9 mouse cellular contexts compared by ENCODE assay signal in the genomic region with DNA sequence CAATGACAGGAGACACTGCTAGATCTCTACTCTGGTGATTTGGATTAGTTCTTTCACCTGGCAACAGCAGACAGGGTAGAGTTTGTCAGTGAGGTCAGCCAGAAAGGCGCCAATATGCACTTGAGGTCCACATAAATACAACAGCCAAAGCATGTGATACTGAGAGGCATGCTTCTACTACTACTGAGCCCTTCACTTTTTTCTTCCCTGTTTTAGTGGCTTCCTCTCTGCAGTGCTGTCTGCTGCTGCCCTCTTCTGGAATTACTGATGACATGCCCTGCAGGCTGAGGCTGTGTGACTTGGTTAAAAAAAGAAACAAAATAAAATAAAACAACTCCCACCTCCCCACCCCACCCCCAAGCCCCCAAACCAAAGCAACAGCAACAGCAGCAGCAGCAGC.
DNase-seq lines count a peak whose midpoint lies in the region; ATAC-seq lines count a peak whose summit lies in the region.
"Had no signal": no experiment of that assay in that cellular context is flagged by ENCODE, and none has a peak within 500 bp of the region (broad histone marks: within the 10 kb centered on the region; RNA-seq: fewer than 3 reads in every experiment).

No protein-coding gene starts in this region.

- H3K4me2 ChIP-seq in heart, embryonic 16.5 days (ENCODE audit: low read depth, low read length), result no peak overlapping the region
- no peak overlapping the region for H3K4me2 ChIP-seq in embryonic facial prominence, embryonic 15.5 days (replicated peaks)
- H3K4me2 ChIP-seq in midbrain, embryonic 14.5 days (ENCODE audit: low read length), result no peak overlapping the region

- ATAC-seq in heart, embryonic 16.5 days (replicated peaks; ENCODE audit: extremely low read depth, insufficient read depth, low FRiP score), result 0 out of 2 replicates have a peak, but pooled peaks have one; percentile 32
- peak; percentile 39; the same call in 1 of the 2 replicates for ATAC-seq in embryonic facial prominence, embryonic 15.5 days (ENCODE audit: insufficient number of reproducible peaks, low FRiP score, low TSS enrichment, low read depth)
- ATAC-seq in midbrain, embryonic 14.5 days (ENCODE audit: low FRiP score, low TSS enrichment), result no peak; the same call in 1 of the 2 replicates
- no peak for ATAC-seq in erythroblast, adult 5-6 weeks (replicated peaks; ENCODE audit: low FRiP score, poor library complexity, severe bottlenecking)

- intact Hi-C loops in heart, postnatal 36 days (cut with DNase I), result loop anchor here (2.0 to 10.0 kb wide), 4 partner anchors 136 to 378 kb away; no protein-coding TSS in a partner anchor

- H3K36me3 ChIP-seq in heart, embryonic 16.5 days (ENCODE audit: control insufficient read depth, insufficient read depth), result no peaks in the 10 kb centered on the region
- no peaks in the 10 kb centered on the region for H3K36me3 ChIP-seq in embryonic facial prominence, embryonic 15.5 days
- peaks cover 19% of the 10 kb centered on the region for H3K36me3 ChIP-seq in midbrain, embryonic 14.5 days (ENCODE audit: control insufficient read depth, insufficient read depth, low read length)

- no peak for DNase-seq in heart, postnatal 36 days
- peak; percentile 24 for DNase-seq in MN1 (ENCODE audit: low spot score)
- DNase-seq in kidney, postnatal 10 days, result peak; percentile 43
- DNase-seq in midbrain, embryonic 14.5 days, result peak; percentile 80
- no peak for DNase-seq in spleen, postnatal 4 days (ENCODE audit: low spot score in 2 of 2)

- H3K27ac ChIP-seq in heart, embryonic 16.5 days (ENCODE audit: low read length), result no peak overlapping the region
- H3K27ac ChIP-seq in embryonic facial prominence, embryonic 15.5 days (replicated peaks), result no peak overlapping the region
- H3K27ac ChIP-seq in midbrain, embryonic 14.5 days (replicated peaks; ENCODE audit: low read depth, low read length), result no peak overlapping the region

- H3K9me3 ChIP-seq in heart, embryonic 16.5 days (replicated peaks; ENCODE audit: control insufficient read depth, low read length), result no peaks in the 10 kb centered on the region
- no peaks in the 10 kb centered on the region for H3K9me3 ChIP-seq in embryonic facial prominence, embryonic 15.5 days (replicated peaks)
- H3K9me3 ChIP-seq in midbrain, embryonic 14.5 days (ENCODE audit: control insufficient read depth, low read length), result no peaks in the 10 kb centered on the region

- H3K27me3 ChIP-seq in heart, embryonic 16.5 days (ENCODE audit: control insufficient read depth, insufficient read depth, low read length), result no peaks in the 10 kb centered on the region
- H3K27me3 ChIP-seq in embryonic facial prominence, embryonic 15.5 days, result no peaks in the 10 kb centered on the region
- 0 out of 2 replicates have a peak, but pooled peaks cover 9% of the 10 kb centered on the region for H3K27me3 ChIP-seq in midbrain, embryonic 14.5 days (ENCODE audit: control insufficient read depth, insufficient read depth, low read length)

- WGBS in heart, embryonic 16.5 days, result 18% methylated on average over 1 of the region's 1 CpGs
- 31% methylated on average over 1 of the region's 1 CpGs for WGBS in embryonic facial prominence, embryonic 15.5 days
- WGBS in midbrain, embryonic 14.5 days, result 30% methylated on average over 1 of the region's 1 CpGs

- no peaks in the 10 kb centered on the region for H3K4me1 ChIP-seq in heart, embryonic 16.5 days (ENCODE audit: control insufficient read depth, insufficient read depth, low read length)
- 0 out of 2 replicates have a peak, but pooled peaks cover 3% of the 10 kb centered on the region for H3K4me1 ChIP-seq in embryonic facial prominence, embryonic 15.5 days
- H3K4me1 ChIP-seq in midbrain, embryonic 14.5 days (ENCODE audit: control insufficient read depth, insufficient read depth, low read length), result no peaks in the 10 kb centered on the region

- no peak overlapping the region for H3K9ac ChIP-seq in heart, embryonic 16.5 days (ENCODE audit: low read length)
- no peak overlapping the region for H3K9ac ChIP-seq in embryonic facial prominence, embryonic 15.5 days
- H3K9ac ChIP-seq in midbrain, embryonic 14.5 days (replicated peaks; ENCODE audit: low read length), result no peak overlapping the region

- no peak overlapping the region for H3K4me3 ChIP-seq in heart, embryonic 16.5 days (ENCODE audit: low read length)
- no peak overlapping the region for H3K4me3 ChIP-seq in embryonic facial prominence, embryonic 15.5 days (replicated peaks)
- H3K4me3 ChIP-seq in midbrain, embryonic 14.5 days (replicated peaks; ENCODE audit: low read depth, low read length), result no peak overlapping the region
- H3K4me3 ChIP-seq: myocyte had no signal

Comparison
In these comparisons a context has a peak if more than half of its experiments do, and no peak if none do; other contexts are left out.
1. ATAC-seq: peak in heart, embryonic 16.5 days (single experiment) and embryonic facial prominence, embryonic 15.5 days (single experiment); none in midbrain, embryonic 14.5 days (single experiment) and erythroblast, adult 5-6 weeks (single experiment).
2. DNase-seq: peak in MN1 (single experiment), kidney, postnatal 10 days (single experiment) and midbrain, embryonic 14.5 days (single experiment); none in heart, postnatal 36 days (0 of 2) and spleen, postnatal 4 days (0 of 2).